23 mouse cellular contexts compared by ENCODE assay signal in the genomic region with DNA sequence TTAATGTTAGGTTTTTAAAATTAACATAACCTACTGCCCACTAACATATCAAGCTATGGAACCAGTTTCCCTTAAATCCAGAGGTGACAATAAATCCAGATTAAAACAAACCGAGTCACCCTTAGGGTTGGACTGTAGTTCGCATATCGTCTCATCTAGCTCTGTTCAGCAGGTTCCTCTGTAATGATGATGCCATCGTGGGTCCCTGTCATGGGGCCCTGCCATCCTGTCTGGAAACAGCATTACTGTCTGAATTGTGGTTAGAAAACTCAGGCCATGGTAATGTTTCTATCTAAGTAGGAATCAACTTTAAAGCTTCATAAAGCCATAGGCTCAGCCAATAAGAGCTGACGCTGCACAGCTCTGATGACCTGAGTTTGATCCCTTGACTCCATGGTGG. TPM values are rescaled to one million over a fixed set of nuclear protein-coding genes. Genes with fewer than 3 reads are reported as not detected.
A peak's percentile ranks its signal among the peaks of the same experiment; 100 is the strongest.
DNase-seq lines count a peak whose midpoint lies in the region; ATAC-seq and TF ChIP-seq lines count a peak whose summit lies in the region.
"Had no signal": no experiment of that assay in that cellular context is flagged by ENCODE, and none has a peak within 500 bp of the region (broad histone marks: within the 10 kb centered on the region; RNA-seq: fewer than 3 reads in every experiment).

No protein-coding gene starts in this region.

- no peak for TF ChIP-seq CTCF in liver, adult 2 months (IDR thresholded peaks at IDR 0.05; ENCODE audit: low read depth, low read length)

- ATAC-seq in liver, embryonic 12.5 days: no peak
- ATAC-seq in granulocyte monocyte progenitor cell, adult 5-6 weeks (replicated peaks; ENCODE audit: poor library complexity, severe bottlenecking): peak; percentile 45; the same call in 1 of the 2 replicates
- peak; percentile 41; the same call in 1 of the 2 replicates for ATAC-seq in megakaryocyte progenitor cell, adult 5-6 weeks (replicated peaks; ENCODE audit: poor library complexity)
- ATAC-seq: activated CD4-positive, CD25-positive, alpha-beta regulatory T cell, adult 4 months; CD4-positive, CD25-positive, alpha-beta regulatory T cell, adult 4 months; forebrain, embryonic 13.5 days; forebrain, embryonic 15.5 days; forebrain, postnatal 0 days; Patski had no signal

- no peak for TF ChIP-seq POLR2A in liver, adult 2 months (IDR thresholded peaks at IDR 0.05; ENCODE audit: extremely low read depth, insufficient read depth, low read length)

- intact Hi-C loops in heart, postnatal 14 days (cut with DNase I): no loop called here

- WGBS in liver, adult 2 months: 71% methylated on average over 5 of the region's 5 CpGs
- WGBS in liver, embryonic 12.5 days (ENCODE audit: insufficient replicate concordance): 55% methylated on average over 5 of the region's 5 CpGs

- H3K4me2 ChIP-seq in liver, embryonic 12.5 days: no peak overlapping the region
- H3K4me2 ChIP-seq: embryonic facial prominence, embryonic 12.5 days; forebrain, embryonic 13.5 days; forebrain, embryonic 15.5 days had no signal

- no peak for DNase-seq in liver, adult 2 months (ENCODE audit: extremely low read depth, low read depth, low spot score)
- no peak for DNase-seq in heart, adult 11 months
- no peak for DNase-seq in heart, postnatal 14 days
- DNase-seq: adrenal gland, adult 8-10 months; adrenal gland, postnatal 36 days; B cell, adult 2 months; cerebellum, adult 11-12 months; cerebellum, adult 2 months; cerebellum, postnatal 10 days; cerebellum, postnatal 25 days; forebrain, postnatal 0 days had no signal

- H3K27me3 ChIP-seq in liver, adult 2 months (ENCODE audit: control insufficient read depth, insufficient read depth, low read length): no peaks in the 10 kb centered on the region
- no peaks in the 10 kb centered on the region for H3K27me3 ChIP-seq in liver, embryonic 12.5 days (replicated peaks)
- H3K27me3 ChIP-seq: CH12.LX; embryonic facial prominence, embryonic 12.5 days; forebrain, embryonic 13.5 days; forebrain, embryonic 15.5 days; Patski had no signal

- H3K9ac ChIP-seq in liver, adult 2 months (ENCODE audit: low read depth, low read length): no peak overlapping the region
- no peak overlapping the region for H3K9ac ChIP-seq in liver, embryonic 12.5 days
- H3K9ac ChIP-seq: embryonic facial prominence, embryonic 12.5 days; forebrain, embryonic 13.5 days; forebrain, embryonic 15.5 days; forebrain, postnatal 0 days had no signal

- peaks cover 16% of the 10 kb centered on the region for H3K4me1 ChIP-seq in liver, adult 2 months (ENCODE audit: control insufficient read depth, insufficient read depth, low read length)
- H3K4me1 ChIP-seq in liver, embryonic 12.5 days: peaks cover 26% of the 10 kb centered on the region
- H3K4me1 ChIP-seq: embryonic facial prominence, embryonic 10.5 days; embryonic facial prominence, embryonic 12.5 days; forebrain, embryonic 13.5 days; forebrain, embryonic 15.5 days had no signal

- H3K36me3 ChIP-seq in liver, adult 2 months (ENCODE audit: control insufficient read depth, insufficient read depth, low read length): no peaks in the 10 kb centered on the region
- H3K36me3 ChIP-seq in liver, embryonic 12.5 days: peaks cover 30% of the 10 kb centered on the region
- H3K36me3 ChIP-seq: embryonic facial prominence, embryonic 12.5 days; forebrain, embryonic 15.5 days had no signal

- no peaks in the 10 kb centered on the region for H3K9me3 ChIP-seq in liver, embryonic 12.5 days (replicated peaks)
- H3K9me3 ChIP-seq: embryonic facial prominence, embryonic 10.5 days; embryonic facial prominence, embryonic 12.5 days; forebrain, embryonic 13.5 days; forebrain, embryonic 15.5 days; G1E had no signal

- peaks cover 38% of the 10 kb centered on the region for H3K79me2 ChIP-seq in liver, adult 2 months (ENCODE audit: control insufficient read depth, insufficient read depth, low read length)

- no peak overlapping the region for H3K4me3 ChIP-seq in liver, adult 2 months (ENCODE audit: insufficient read depth, low read depth, low read length)
- no peak overlapping the region for H3K4me3 ChIP-seq in liver, embryonic 12.5 days
- H3K4me3 ChIP-seq: embryonic facial prominence, embryonic 10.5 days; embryonic facial prominence, embryonic 12.5 days; forebrain, embryonic 13.5 days; forebrain, embryonic 15.5 days had no signal

- H3K27ac ChIP-seq in liver, adult 2 months (replicated peaks; ENCODE audit: insufficient read depth, low read depth, low read length): peak overlapping the region; percentile 55; the same call in 1 of the 2 replicates
- H3K27ac ChIP-seq in liver, embryonic 12.5 days: no peak overlapping the region
- H3K27ac ChIP-seq: embryonic facial prominence, embryonic 10.5 days; embryonic facial prominence, embryonic 12.5 days; forebrain, embryonic 13.5 days; forebrain, embryonic 15.5 days had no signal

RNA-seq across cellular contexts. Expression of gene Fbxo34, which starts 48.4 kb away (rescaled TPM):
- total RNA-seq in liver, adult 2 months (2014; rRNA removed): 12.7 and 15.6 TPM in 2 replicates
- 7.3 and 9.7 TPM in 2 replicates for polyA plus RNA-seq in liver, adult 2 months (2012; rRNA removed)
- polyA plus RNA-seq in liver, embryonic 12.5 days (2016; fragmentation: Nextera tagmentation; extraction: Ambion mirVana): 36.4 and 38.0 TPM in 2 replicates
- total RNA-seq in granulocyte monocyte progenitor cell, adult 5-6 weeks (2014; fragmentation: Nextera tagmentation): 10.7 and 13.2 TPM in 2 replicates
- 27.4 and 32.9 TPM in 2 replicates for total RNA-seq in granulocyte monocyte progenitor cell, adult 5-6 weeks (2017)
- total RNA-seq in megakaryocyte progenitor cell, adult 5-6 weeks (2015): 11.0 and 11.4 TPM in 2 replicates
- total RNA-seq in megakaryocyte progenitor cell, adult 5-6 weeks (2017): 16.1 and 22.6 TPM in 2 replicates
- 10 to 100 TPM; 15.1 to 16.2 TPM for total RNA-seq in heart, postnatal 14 days (2021)
